Mouse (Mus musculus): ENCODE measurements around the gene Hyls1. TPM values are rescaled to one million over a fixed set of nuclear protein-coding genes. Genes with fewer than 3 reads are reported as not detected.

The Hyls1 gene
- polyA plus RNA-seq, 1 experiment from 2014 or later = 12.8 TPM

DNA sequence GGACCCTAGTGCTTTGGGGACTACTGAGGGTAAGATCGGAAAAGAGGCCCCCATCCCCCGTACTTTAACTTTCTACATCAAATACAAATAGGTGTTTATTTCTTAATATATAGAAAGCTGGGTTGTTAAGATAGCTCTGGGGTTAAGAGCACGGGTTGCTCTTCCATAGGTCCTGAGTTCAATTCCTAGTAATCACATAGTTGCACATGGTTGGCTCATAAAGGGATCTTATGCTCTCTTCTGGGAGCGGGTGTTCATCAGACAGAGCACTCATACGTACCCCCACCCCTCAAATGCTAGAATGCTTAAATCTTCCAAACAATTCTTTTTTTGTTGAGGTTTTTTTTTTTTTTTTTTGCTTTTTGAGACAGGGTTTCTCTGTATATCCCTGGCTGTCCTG lies 465 bp upstream of the Hyls1 start:
- peaks cover 12% of the 10 kb centered on the region for H3K27me3 ChIP-seq (replicated peaks; ENCODE audit: control insufficient read depth, insufficient read depth, low read length)
- peak overlapping the region; percentile 77 for H3K4me3 ChIP-seq (ENCODE audit: low read depth, low read length)
- DNase-seq (ENCODE audit: low spot score) (no peak), ATAC-seq (replicated peaks; ENCODE audit: low FRiP score) (no peak; the same call in 1 of the 2 replicates)
- peaks cover 4% of the 10 kb centered on the region; the same call in 1 of the 2 replicates for H3K36me3 ChIP-seq (ENCODE audit: control insufficient read depth, insufficient read depth, low read length)
- H3K9me3 ChIP-seq (ENCODE audit: control insufficient read depth, low read length) = no peaks in the 10 kb centered on the region
- WGBS = 9% methylated on average over 5 of the region's 5 CpGs
- no peaks in the 10 kb centered on the region for H3K4me1 ChIP-seq (replicated peaks; ENCODE audit: control insufficient read depth, insufficient read depth, low read length)
- H3K9ac ChIP-seq (ENCODE audit: low read depth, low read length) = peak overlapping the region; percentile 92
- H3K27ac ChIP-seq (ENCODE audit: low read depth, low read length) = peak overlapping the region; percentile 93; the same call in 1 of the 2 replicates
- peak overlapping the region; percentile 85 for H3K4me2 ChIP-seq

GRCm38 (mm10) chr9:35567995-35568394 lies 2.2 kb downstream of the Hyls1 start:
- Histone ChIP-seq H3K4me3 (ENCODE audit: low read depth, low read length) (no peak overlapping the region), H3K9me3 (ENCODE audit: control insufficient read depth, low read length) (no peaks in the 10 kb centered on the region), H3K9ac (ENCODE audit: low read depth, low read length) (no peak overlapping the region), H3K4me2 (0 out of 2 replicates have a peak overlapping the region, but pooled peaks have one; percentile 85), H3K27ac (ENCODE audit: low read depth, low read length) (no peak overlapping the region), H3K36me3 (ENCODE audit: control insufficient read depth, insufficient read depth, low read length) (peaks cover 11% of the 10 kb centered on the region; the same call in 1 of the 2 replicates), H3K27me3 (replicated peaks; ENCODE audit: control insufficient read depth, insufficient read depth, low read length) (no peaks in the 10 kb centered on the region), H3K4me1 (replicated peaks; ENCODE audit: control insufficient read depth, insufficient read depth, low read length) (no peaks in the 10 kb centered on the region)
- 86% methylated on average over 3 of the region's 3 CpGs for WGBS
- DNase-seq (ENCODE audit: low spot score) (no peak), ATAC-seq (replicated peaks; ENCODE audit: low FRiP score) (no peak)

GRCm38 (mm10) chr9:35564536-35565240 lies 5.5 kb downstream of the Hyls1 start:
- Histone ChIP-seq H3K4me2 (no peak overlapping the region), H3K9ac (ENCODE audit: low read depth, low read length) (no peak overlapping the region), H3K4me3 (ENCODE audit: low read depth, low read length) (no peak overlapping the region), H3K27me3 (replicated peaks; ENCODE audit: control insufficient read depth, insufficient read depth, low read length) (no peaks in the 10 kb centered on the region), H3K9me3 (ENCODE audit: control insufficient read depth, low read length) (no peaks in the 10 kb centered on the region), H3K4me1 (replicated peaks; ENCODE audit: control insufficient read depth, insufficient read depth, low read length) (no peaks in the 10 kb centered on the region; the same call in 1 of the 2 replicates), H3K27ac (ENCODE audit: low read depth, low read length) (no peak overlapping the region), H3K36me3 (ENCODE audit: control insufficient read depth, insufficient read depth, low read length) (peaks cover 20% of the 10 kb centered on the region)
- DNase-seq (ENCODE audit: low spot score) = no peak
- no peak for ATAC-seq (replicated peaks; ENCODE audit: low FRiP score)
- 84% methylated on average over 5 of the region's 5 CpGs for WGBS

GRCm38 (mm10) chr9:35561583-35561982 lies 8.6 kb downstream of the Hyls1 start:
- Histone ChIP-seq H3K9me3 (ENCODE audit: control insufficient read depth, low read length) (no peaks in the 10 kb centered on the region), H3K4me3 (ENCODE audit: low read depth, low read length) (no peak overlapping the region), H3K4me2 (no peak overlapping the region), H3K4me1 (replicated peaks; ENCODE audit: control insufficient read depth, insufficient read depth, low read length) (peaks cover 5% of the 10 kb centered on the region; the same call in 1 of the 2 replicates), H3K36me3 (ENCODE audit: control insufficient read depth, insufficient read depth, low read length) (peaks cover 19% of the 10 kb centered on the region), H3K27ac (ENCODE audit: low read depth, low read length) (no peak overlapping the region), H3K27me3 (replicated peaks; ENCODE audit: control insufficient read depth, insufficient read depth, low read length) (peaks cover 20% of the 10 kb centered on the region), H3K9ac (ENCODE audit: low read depth, low read length) (no peak overlapping the region)
- DNase-seq (ENCODE audit: low spot score) = no peak
- no peak for ATAC-seq (replicated peaks; ENCODE audit: low FRiP score)
- 65% methylated on average over 6 of the region's 6 CpGs for WGBS

- Histone ChIP-seq H3K9ac (ENCODE audit: low read depth, low read length) (no peak overlapping the region), H3K9me3 (ENCODE audit: control insufficient read depth, low read length) (no peaks in the 10 kb centered on the region), H3K27ac (ENCODE audit: low read depth, low read length) (no peak overlapping the region), H3K4me2 (no peak overlapping the region), H3K27me3 (replicated peaks; ENCODE audit: control insufficient read depth, insufficient read depth, low read length) (peaks cover 20% of the 10 kb centered on the region), H3K36me3 (ENCODE audit: control insufficient read depth, insufficient read depth, low read length) (peaks cover 16% of the 10 kb centered on the region), H3K4me3 (ENCODE audit: low read depth, low read length) (no peak overlapping the region), H3K4me1 (replicated peaks; ENCODE audit: control insufficient read depth, insufficient read depth, low read length) (peaks cover 5% of the 10 kb centered on the region; the same call in 1 of the 2 replicates)
- ATAC-seq (replicated peaks; ENCODE audit: low FRiP score) = no peak
- 92% methylated on average over 11 of the region's 11 CpGs for WGBS
- no peak for DNase-seq (ENCODE audit: low spot score)
Observed at GRCm38 (mm10) chr9:35561076-35561475, 9.1 kb downstream of the Hyls1 start.

DNA sequence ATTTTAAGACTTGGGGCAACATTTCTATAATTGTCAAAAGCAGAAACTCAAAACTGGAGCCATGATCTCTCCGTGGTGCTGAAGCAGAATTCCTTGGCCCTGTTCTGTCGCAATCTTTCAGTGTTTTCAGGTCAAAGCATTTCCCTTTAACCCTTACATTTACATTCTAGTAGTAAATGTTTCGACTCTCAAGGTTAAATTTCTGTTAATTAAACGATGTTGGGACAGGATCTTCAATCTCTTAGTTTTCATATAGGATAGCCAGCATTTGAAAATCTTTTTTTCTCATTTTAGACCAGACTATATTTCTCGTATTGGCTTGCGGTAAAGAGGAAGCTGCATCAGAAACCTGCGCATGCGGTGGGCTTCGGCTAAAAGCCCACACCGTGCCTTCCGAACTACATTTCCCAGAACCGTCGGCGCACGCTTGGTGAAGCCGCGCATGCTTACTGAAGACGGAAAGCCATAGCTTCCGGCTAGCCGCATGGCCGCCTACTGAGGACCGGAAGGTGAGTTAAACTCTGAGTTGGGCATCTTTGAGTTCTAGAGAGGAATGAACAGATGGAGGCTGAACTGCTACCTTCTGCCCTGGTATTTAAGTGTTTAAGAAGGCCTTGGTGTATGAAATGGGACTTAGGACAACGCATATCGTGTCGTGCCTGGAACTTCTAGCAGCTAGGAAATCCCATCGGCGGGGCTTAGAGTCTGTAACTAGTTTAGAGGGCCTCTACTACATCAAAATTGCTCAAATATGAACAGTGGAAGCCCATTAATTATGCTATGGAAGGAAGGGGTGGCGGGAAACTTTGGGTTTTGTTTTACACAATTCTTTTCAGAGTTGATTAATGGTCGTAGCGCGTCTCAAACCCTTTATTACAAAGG lies 10.9 kb downstream of the Hyls1 start:
- H3K27me3 ChIP-seq (replicated peaks; ENCODE audit: control insufficient read depth, insufficient read depth, low read length) = peaks cover 26% of the 10 kb centered on the region
- peaks cover 9% of the 10 kb centered on the region for H3K36me3 ChIP-seq (ENCODE audit: control insufficient read depth, insufficient read depth, low read length)
- peak; percentile 89 for ATAC-seq (replicated peaks; ENCODE audit: low FRiP score)
- peak overlapping the region; percentile 80 for H3K9ac ChIP-seq (ENCODE audit: low read depth, low read length)
- peak; percentile 79 for DNase-seq (ENCODE audit: low spot score)
- peak overlapping the region; percentile 77 for H3K4me3 ChIP-seq (ENCODE audit: low read depth, low read length)
- H3K4me2 ChIP-seq = peak overlapping the region; percentile 75
- no peaks in the 10 kb centered on the region for H3K9me3 ChIP-seq (ENCODE audit: control insufficient read depth, low read length)
- 2% methylated on average over 31 of the region's 31 CpGs for WGBS
- H3K27ac ChIP-seq (ENCODE audit: low read depth, low read length) = peak overlapping the region; percentile 58; the same call in 1 of the 2 replicates
- H3K4me1 ChIP-seq (replicated peaks; ENCODE audit: control insufficient read depth, insufficient read depth, low read length) = peaks cover 5% of the 10 kb centered on the region; the same call in 1 of the 2 replicates

DNA sequence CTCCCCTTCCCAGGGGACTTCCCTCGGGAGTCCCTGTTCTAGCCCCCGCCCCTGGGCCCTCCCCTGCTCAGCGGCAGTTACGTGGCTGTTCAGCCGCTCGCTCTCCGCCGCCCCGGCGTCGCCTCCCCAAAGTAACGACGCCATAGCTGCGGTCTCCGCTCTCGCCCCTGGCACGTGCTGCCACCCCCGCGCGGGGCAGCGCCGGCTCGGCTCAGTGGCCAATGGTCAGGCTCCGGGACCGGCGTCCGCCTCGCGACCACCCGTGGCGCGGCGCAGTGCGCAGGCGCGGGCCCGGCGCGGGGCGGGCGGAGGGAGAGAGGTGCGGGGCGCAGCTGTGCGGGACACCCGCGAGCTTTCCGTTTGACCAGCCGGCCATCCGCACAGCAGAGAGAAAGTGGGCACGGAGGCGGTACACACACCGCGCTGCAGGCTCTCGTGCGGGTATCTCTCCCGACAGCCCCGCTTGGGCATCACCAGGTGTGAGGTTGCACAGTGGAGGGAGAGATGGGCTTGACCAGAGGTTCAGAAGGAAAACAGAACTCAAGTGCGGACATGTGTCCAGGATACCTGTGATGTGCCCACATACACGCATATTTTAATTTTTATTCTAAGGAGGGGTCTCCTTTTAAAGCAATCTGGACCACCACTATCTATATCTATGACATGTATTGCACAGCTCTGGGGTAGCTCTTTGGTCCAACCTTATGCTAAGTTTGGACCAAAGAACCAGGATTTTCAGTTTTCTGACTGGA lies 11.8 kb downstream of the Hyls1 start, which contains the start of the genes Ddx25 and Pus3:
Gene Ddx25, minus strand, starts transcription at position 272 of the 752 bp plus-strand sequence.
Gene Pus3, plus strand, starts transcription at position 339 of the 752 bp plus-strand sequence.
- peak within 1 kb of the TSS; percentile 58; the same call in 1 of the 2 replicates for H3K27ac ChIP-seq (ENCODE audit: low read depth, low read length)
- H3K4me1 ChIP-seq (replicated peaks; ENCODE audit: control insufficient read depth, insufficient read depth, low read length) = peaks cover 5% of the 10 kb centered on the region; the same call in 1 of the 2 replicates
- no peaks in the 10 kb centered on the region for H3K9me3 ChIP-seq (ENCODE audit: control insufficient read depth, low read length)
- peaks cover 26% of the 10 kb centered on the region for H3K27me3 ChIP-seq (replicated peaks; ENCODE audit: control insufficient read depth, insufficient read depth, low read length)
- DNase-seq (ENCODE audit: low spot score) = peak; percentile 53
- peak; percentile 49 for ATAC-seq (replicated peaks; ENCODE audit: low FRiP score)
- peak within 1 kb of the TSS; percentile 77 for H3K4me3 ChIP-seq (ENCODE audit: low read depth, low read length)
- H3K4me2 ChIP-seq = peak within 1 kb of the TSS; percentile 75
- peaks cover 9% of the 10 kb centered on the region for H3K36me3 ChIP-seq (ENCODE audit: control insufficient read depth, insufficient read depth, low read length)
- WGBS = 1% methylated on average over 58 of the region's 59 CpGs
- H3K9ac ChIP-seq (ENCODE audit: low read depth, low read length) = peak within 1 kb of the TSS; percentile 80
